In genomic region chr12:53832590-53832989, GRCm38 (mm10) we compare ENCODE assay signal across 10 mouse cellular contexts.
DNase-seq lines count a peak whose midpoint lies in the region; ATAC-seq and TF ChIP-seq lines count a peak whose summit lies in the region.
"Had no signal": no experiment of that assay in that cellular context is flagged by ENCODE, and none has a peak within 500 bp of the region (broad histone marks: within the 10 kb centered on the region; RNA-seq: fewer than 3 reads in every experiment).

No protein-coding gene starts in this region.

- H3K27ac ChIP-seq in hindbrain, embryonic 16.5 days (ENCODE audit: low read depth, low read length), result peak overlapping the region; percentile 34; the same call in 1 of the 2 replicates
- H3K27ac ChIP-seq in hindbrain, embryonic 11.5 days (ENCODE audit: low read depth, low read length), result no peak overlapping the region
- H3K27ac ChIP-seq in forebrain, postnatal 0 days (ENCODE audit: low read depth, low read length), result no peak overlapping the region
- H3K27ac ChIP-seq in stomach, embryonic 15.5 days, result 0 out of 2 replicates have a peak overlapping the region, but pooled peaks have one; percentile 4
- H3K27ac ChIP-seq: heart, embryonic 10.5 days had no signal

- 44% methylated on average over 6 of the region's 6 CpGs for WGBS in hindbrain, embryonic 16.5 days
- WGBS in hindbrain, embryonic 11.5 days, result 84% methylated on average over 6 of the region's 6 CpGs
- 40% methylated on average over 6 of the region's 6 CpGs for WGBS in forebrain, postnatal 0 days
- 43% methylated on average over 6 of the region's 6 CpGs for WGBS in stomach, embryonic 15.5 days

- no peak for ATAC-seq in hindbrain, embryonic 16.5 days
- no peak for ATAC-seq in hindbrain, embryonic 11.5 days (ENCODE audit: low FRiP score)
- ATAC-seq in forebrain, postnatal 0 days, result peak; percentile 20; the same call in 1 of the 2 replicates
- ATAC-seq in stomach, embryonic 15.5 days (ENCODE audit: insufficient read depth, low FRiP score, low read depth), result peak; percentile 88
- ATAC-seq: CD4-positive, CD25-positive, alpha-beta regulatory T cell, adult 4 months had no signal

- H3K4me3 ChIP-seq in hindbrain, embryonic 16.5 days (ENCODE audit: low read length), result no peak overlapping the region
- H3K4me3 ChIP-seq in hindbrain, embryonic 11.5 days (ENCODE audit: low read depth, low read length), result no peak overlapping the region
- no peak overlapping the region for H3K4me3 ChIP-seq in forebrain, postnatal 0 days (ENCODE audit: low read depth, low read length)
- H3K4me3 ChIP-seq in stomach, embryonic 15.5 days (replicated peaks), result no peak overlapping the region
- H3K4me3 ChIP-seq: heart, embryonic 10.5 days had no signal

- peaks cover 17% of the 10 kb centered on the region for H3K4me1 ChIP-seq in hindbrain, embryonic 16.5 days (ENCODE audit: control insufficient read depth, insufficient read depth, low read depth, low read length)
- H3K4me1 ChIP-seq in hindbrain, embryonic 11.5 days (replicated peaks; ENCODE audit: control insufficient read depth, insufficient read depth, low read length), result 0 out of 2 replicates have a peak, but pooled peaks cover 4% of the 10 kb centered on the region
- peaks cover 14% of the 10 kb centered on the region; the same call in 1 of the 2 replicates for H3K4me1 ChIP-seq in forebrain, postnatal 0 days (ENCODE audit: insufficient read depth)
- no peaks in the 10 kb centered on the region for H3K4me1 ChIP-seq in stomach, embryonic 15.5 days

- H3K9ac ChIP-seq in hindbrain, embryonic 16.5 days (ENCODE audit: low read depth, low read length), result no peak overlapping the region
- no peak overlapping the region for H3K9ac ChIP-seq in hindbrain, embryonic 11.5 days (ENCODE audit: low read depth, low read length)
- H3K9ac ChIP-seq in forebrain, postnatal 0 days, result no peak overlapping the region
- H3K9ac ChIP-seq in stomach, embryonic 15.5 days, result no peak overlapping the region

- no peaks in the 10 kb centered on the region for H3K27me3 ChIP-seq in hindbrain, embryonic 16.5 days (replicated peaks; ENCODE audit: control insufficient read depth, insufficient read depth, low read length)
- no peaks in the 10 kb centered on the region for H3K27me3 ChIP-seq in hindbrain, embryonic 11.5 days (ENCODE audit: control insufficient read depth, insufficient read depth, low read length)
- no peaks in the 10 kb centered on the region for H3K27me3 ChIP-seq in forebrain, postnatal 0 days (ENCODE audit: insufficient read depth, low read length)
- H3K27me3 ChIP-seq in stomach, embryonic 15.5 days (replicated peaks), result no peaks in the 10 kb centered on the region

- no peak for TF ChIP-seq CTCF in forebrain, postnatal 0 days (IDR thresholded peaks at IDR 0.05; ENCODE audit: low read depth)

- no peaks in the 10 kb centered on the region for H3K36me3 ChIP-seq in hindbrain, embryonic 16.5 days (ENCODE audit: control insufficient read depth, insufficient read depth, low read length)
- no peaks in the 10 kb centered on the region for H3K36me3 ChIP-seq in hindbrain, embryonic 11.5 days (ENCODE audit: control insufficient read depth, insufficient read depth, low read length)
- H3K36me3 ChIP-seq in forebrain, postnatal 0 days (ENCODE audit: insufficient read depth), result no peaks in the 10 kb centered on the region
- H3K36me3 ChIP-seq in stomach, embryonic 15.5 days, result no peaks in the 10 kb centered on the region
- H3K36me3 ChIP-seq: heart, embryonic 10.5 days had no signal

- DNase-seq in hindbrain, embryonic 11.5 days (ENCODE audit: low spot score), result no peak
- DNase-seq in spleen, postnatal 4 days (ENCODE audit: low spot score in 2 of 2), result peak; percentile 55 to 68
- DNase-seq in spleen, adult 18-20 months, result no peak
- DNase-seq in forebrain, postnatal 0 days, result no peak
- no peak for DNase-seq in right cerebral cortex, postnatal 4 days
- DNase-seq in testis, postnatal 10 days (ENCODE audit: low spot score), result no peak

- no peaks in the 10 kb centered on the region for H3K9me3 ChIP-seq in hindbrain, embryonic 16.5 days (ENCODE audit: control insufficient read depth, low read length)
- H3K9me3 ChIP-seq in hindbrain, embryonic 11.5 days (ENCODE audit: control insufficient read depth, low read length), result no peaks in the 10 kb centered on the region
- no peaks in the 10 kb centered on the region for H3K9me3 ChIP-seq in forebrain, postnatal 0 days (ENCODE audit: low read length)
- H3K9me3 ChIP-seq in stomach, embryonic 15.5 days, result no peaks in the 10 kb centered on the region
- H3K9me3 ChIP-seq: heart, embryonic 10.5 days had no signal

- H3K4me2 ChIP-seq in hindbrain, embryonic 16.5 days (ENCODE audit: low read length), result no peak overlapping the region
- H3K4me2 ChIP-seq in hindbrain, embryonic 11.5 days (replicated peaks; ENCODE audit: low read depth, low read length), result no peak overlapping the region
- H3K4me2 ChIP-seq in forebrain, postnatal 0 days (ENCODE audit: low read depth), result no peak overlapping the region
- no peak overlapping the region for H3K4me2 ChIP-seq in stomach, embryonic 15.5 days

Comparison
In these comparisons a context has a peak if more than half of its experiments do, and no peak if none do; other contexts are left out.
1. H3K27ac ChIP-seq: peak in hindbrain, embryonic 16.5 days (single experiment) and stomach, embryonic 15.5 days (single experiment); none in hindbrain, embryonic 11.5 days (single experiment) and forebrain, postnatal 0 days (single experiment).
2. DNase-seq: peak in spleen, postnatal 4 days (2 of 2); none in hindbrain, embryonic 11.5 days (single experiment), spleen, adult 18-20 months (0 of 2), forebrain, postnatal 0 days (single experiment), right cerebral cortex, postnatal 4 days (single experiment) and testis, postnatal 10 days (single experiment).
3. ATAC-seq: peak in forebrain, postnatal 0 days (single experiment) and stomach, embryonic 15.5 days (single experiment); none in hindbrain, embryonic 16.5 days (single experiment) and hindbrain, embryonic 11.5 days (single experiment).